Mouse (Mus musculus) left cerebral cortex, postnatal 10 days (tissue): ENCODE measurements around the gene Uxs1. TPM values are rescaled to one million over a fixed set of nuclear protein-coding genes. Genes with fewer than 3 reads are reported as not detected.

Experiments
- DNase-seq, 2 experiments: peaks; one replicate each; pipeline ENCODE4 v3.0.0; 2021 to 2022; ENCODE audit warnings: low spot score in 2 of 2, mixed read lengths in 1 of 2; ENCODE audit errors: extremely low spot score in 1 of 2
- intact Hi-C: fragments of 180-260 bp; cut with DNase I; formaldehyde crosslinking; loops from one replicate; pipeline ENCODE4 v1.15.1; 2025
- total RNA-seq, 2 experiments: library from RNA; stranded (reverse); gene quantifications; 2 replicates each; pipeline ENCODE4 v1.2.3; 2021

Uxs1 gene
- total RNA-seq, 2 experiments from 2014 or later = 32.5 to 36.2 TPM

GRCm38 (mm10) chr1:43760085-43760484 lies 67.5 kb downstream of the Uxs1 start:
- no peak for DNase-seq
- intact Hi-C loops = loop anchor here (5.0 to 10.0 kb wide), 3 partner anchors 137 to 285 kb away; no protein-coding TSS in a partner anchor

- DNase-seq = no peak
- intact Hi-C loops = no loop called here
Observed at GRCm38 (mm10) chr1:43754448-43755312, 72.9 kb downstream of the Uxs1 start.

- no peak for DNase-seq
- intact Hi-C loops = loop anchor here (2.0 to 10.0 kb wide), 3 partner anchors 294 to 604 kb away; partner anchors contain the start of gene Nck2
Observed at GRCm38 (mm10) chr1:43738519-43738894, 89.1 kb downstream of the Uxs1 start.

GRCm38 (mm10) chr1:43737812-43738518 lies 89.6 kb downstream of the Uxs1 start:
- DNase-seq = peak; percentile 69 to 70

GRCm38 (mm10) chr1:43732657-43733056 lies 94.9 kb downstream of the Uxs1 start:
- DNase-seq = peak in 1 of 2 experiments; percentile 12
- intact Hi-C loops = loop anchor here (10.0 kb wide), 2 partner anchors 288 to 598 kb away; partner anchors contain the start of gene Nck2

More at GRCm38 (mm10) chr1:43737812-43738518, 89.6 kb downstream of the Uxs1 start:
- intact Hi-C loops = loop anchor here (2.0 to 10.0 kb wide), 3 partner anchors 293 to 603 kb away; partner anchors contain the start of gene Nck2

DNA sequence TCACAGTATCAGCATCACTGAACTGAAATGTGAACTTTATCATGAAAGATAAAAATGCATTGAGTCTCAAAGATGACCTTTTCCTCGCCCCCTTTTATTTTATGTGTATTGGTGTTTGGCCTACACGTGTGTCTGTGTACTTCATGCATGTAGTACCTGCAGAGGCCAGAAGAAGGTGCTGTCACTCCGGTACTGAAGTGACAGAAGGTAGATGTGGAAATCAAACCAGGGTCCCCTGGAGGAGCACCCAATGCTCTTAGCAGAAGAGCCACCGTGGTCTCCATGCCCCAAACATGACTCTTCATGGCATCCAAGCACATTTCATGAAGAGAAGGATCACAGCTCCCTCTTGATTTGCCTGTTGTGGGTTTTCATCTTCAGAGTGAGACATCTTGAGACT lies 95.5 kb downstream of the Uxs1 start:
- intact Hi-C loops = loop anchor here (10.0 kb wide), 2 partner anchors 287 to 597 kb away; partner anchors contain the start of gene Nck2
- no peak for DNase-seq

DNA sequence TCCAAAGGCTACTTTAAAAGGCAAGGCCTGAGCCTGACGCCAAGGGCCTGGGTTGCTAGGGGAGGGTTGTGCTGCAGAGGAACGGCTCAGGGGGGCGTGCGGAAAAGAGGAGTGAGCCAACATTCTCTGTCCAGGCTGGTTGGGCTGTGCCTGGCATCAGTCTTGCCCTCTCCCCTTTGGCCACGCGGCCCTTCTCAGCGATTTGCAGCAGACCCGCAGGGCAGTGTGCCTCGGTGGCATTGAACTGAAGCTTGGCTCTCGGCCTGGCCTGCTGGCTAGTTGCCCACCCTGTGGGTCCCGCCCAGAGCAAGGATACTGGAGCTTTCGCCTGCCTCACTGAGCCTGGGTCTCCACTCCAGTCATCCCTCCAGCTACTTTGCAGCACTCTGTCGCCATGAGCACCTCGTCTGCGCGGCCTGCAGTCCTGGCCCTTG lies 97.1 kb downstream of the Uxs1 start, which contains the start of gene 1500015O10Rik:
TSS of gene 1500015O10Rik (plus strand) at position 112 of the 434 bp plus-strand sequence.
- peak; percentile 73 to 80 for DNase-seq
- intact Hi-C loops = loop anchor here (10.0 kb wide), 2 partner anchors 286 to 596 kb away; partner anchors contain the start of gene Nck2

DNA sequence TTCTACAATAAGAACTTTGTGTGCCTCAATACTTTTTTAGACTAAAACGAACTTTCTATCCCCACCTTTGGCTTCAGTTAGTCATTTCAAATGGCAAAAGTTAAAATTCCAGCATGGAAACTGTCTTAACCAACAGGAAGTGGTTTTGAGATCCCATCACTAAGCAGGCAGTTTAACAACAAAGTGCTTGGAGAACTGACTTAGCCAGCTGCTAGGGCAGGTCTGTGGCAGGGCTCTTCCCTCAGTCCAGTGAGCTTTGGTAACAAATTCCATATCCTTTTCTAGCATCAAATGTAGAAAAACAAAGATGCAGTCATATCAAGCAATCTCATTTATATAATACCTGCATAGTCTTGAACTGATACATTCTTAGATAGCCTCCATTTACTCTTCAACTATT lies 105.1 kb downstream of the Uxs1 start:
- no peak for DNase-seq
- intact Hi-C loops = no loop called here

- intact Hi-C loops = no loop called here
- no peak for DNase-seq
Observed at GRCm38 (mm10) chr1:43718793-43719192, 108.8 kb downstream of the Uxs1 start.

GRCm38 (mm10) chr1:43717967-43718366 lies 109.6 kb downstream of the Uxs1 start:
- intact Hi-C loops = no loop called here
- no peak for DNase-seq

DNA sequence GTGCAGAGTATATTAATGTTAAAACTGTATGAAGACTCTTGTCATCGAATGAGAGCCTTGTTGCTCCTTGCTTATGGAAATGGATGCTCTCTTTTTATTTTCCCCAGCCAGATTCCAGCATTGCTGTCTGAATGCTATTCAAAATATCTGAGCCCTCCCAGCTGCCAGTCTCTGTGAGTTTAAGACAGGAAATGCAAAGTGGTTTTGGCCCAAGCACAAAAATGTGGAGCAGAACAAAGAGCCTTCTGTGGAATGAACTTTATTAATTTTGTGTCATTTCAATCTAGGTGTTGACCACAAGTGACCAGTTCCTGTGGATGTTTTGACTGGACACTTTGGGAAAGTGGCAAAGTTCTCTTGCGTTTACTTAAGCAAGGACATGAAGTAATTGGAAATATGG lies 112.8 kb downstream of the Uxs1 start:
- no peak for DNase-seq
- intact Hi-C loops = no loop called here

GRCm38 (mm10) chr1:43698577-43699000 lies 129.0 kb downstream of the Uxs1 start:
- peak; percentile 9 to 32 for DNase-seq
- intact Hi-C loops = no loop called here

Other genes with a start within 250 kb of the Uxs1 start
- gene 1500015O10Rik, start 97.2 kb downstream of the Uxs1 start, total RNA-seq = 1 to 10 TPM; 1.9 to 2.1 TPM
- 10 to 100 TPM; 62.5 to 62.7 TPM for gene Tpp2, start 105.8 kb upstream of the Uxs1 start, total RNA-seq
- gene Mettl21c, start 192.2 kb upstream of the Uxs1 start, total RNA-seq = under 1 TPM; 0.30 to 0.51 TPM
- not detected for gene Gm8251, start 234.1 kb upstream of the Uxs1 start, total RNA-seq